Mouse (Mus musculus) brain, adult 2 months (tissue): Measurements from ENCODE around the gene Cox14.
"Not testable (repeated sequence)": the region's sequence is repeated elsewhere in the genome, so short reads cannot be mapped to it uniquely, and the experiment has no call there.

ENCODE experiments used
- DNase-seq: peaks from one replicate; pipeline ENCODE4 v3.0.0; 2011; ENCODE audit warnings: low read depth, low spot score

The Cox14 gene

GRCm38 (mm10) chr15:99725341-99726155 is at the start of gene Cox14:
Gene Cox14 (plus strand): TSS chr15:99725618.
- peak; percentile 100 for DNase-seq

GRCm38 (mm10) chr15:99677089-99677488 is 48.3 kb upstream of the Cox14 start:
- peak; percentile 65 for DNase-seq

- DNase-seq, result peak; percentile 54
Measured at GRCm38 (mm10) chr15:99678063-99678800, 47.2 kb upstream of the Cox14 start.

GRCm38 (mm10) chr15:99679008-99679407 is 46.4 kb upstream of the Cox14 start:
- no peak for DNase-seq

- DNase-seq, result no peak
Measured at GRCm38 (mm10) chr15:99682880-99683279, 42.5 kb upstream of the Cox14 start.

- DNase-seq, result no peak
Measured at GRCm38 (mm10) chr15:99684156-99684555, 41.3 kb upstream of the Cox14 start.

- peak; percentile 93 for DNase-seq
Measured at GRCm38 (mm10) chr15:99688712-99689111, 36.7 kb upstream of the Cox14 start.

GRCm38 (mm10) chr15:99690924-99691323 is 34.5 kb upstream of the Cox14 start:
- DNase-seq, result no peak

- peak; percentile 56 for DNase-seq
Measured at GRCm38 (mm10) chr15:99691976-99692375, 33.4 kb upstream of the Cox14 start.

GRCm38 (mm10) chr15:99697309-99697708 is 28.1 kb upstream of the Cox14 start:
- DNase-seq, result no peak

- DNase-seq, result peak; percentile 78
Measured at GRCm38 (mm10) chr15:99698533-99699085, 26.8 kb upstream of the Cox14 start.

- no peak for DNase-seq
Measured at GRCm38 (mm10) chr15:99699715-99700114, 25.7 kb upstream of the Cox14 start.

GRCm38 (mm10) chr15:99700219-99701106 is 25.0 kb upstream of the Cox14 start:
- DNase-seq, result no peak

GRCm38 (mm10) chr15:99701640-99701998 is 23.8 kb upstream of the Cox14 start:
- not testable (repeated sequence) for DNase-seq

- peak; percentile 98 for DNase-seq
Measured at GRCm38 (mm10) chr15:99701999-99702900, 23.2 kb upstream of the Cox14 start, which contains the start of gene Smarcd1. Gene Smarcd1 (plus strand): TSS chr15:99702129.

- DNase-seq, result no peak
Measured at GRCm38 (mm10) chr15:99703104-99703503, 22.3 kb upstream of the Cox14 start.

GRCm38 (mm10) chr15:99703676-99704040 is 21.8 kb upstream of the Cox14 start:
- no peak for DNase-seq

- peak; percentile 84 for DNase-seq
Measured at GRCm38 (mm10) chr15:99704041-99704681, 21.3 kb upstream of the Cox14 start.

- peak; percentile 91 for DNase-seq
Measured at GRCm38 (mm10) chr15:99704881-99705280, 20.5 kb upstream of the Cox14 start.
